Mouse (Mus musculus) layer of hippocampus, adult 9-11 months (tissue): ENCODE measurements at regions not wholly inside any gene's neighbourhood (a gene's known extent, or its start where the extent isn't known, plus 50 kb on each side); places are given as distances from the start of the nearest gene placed in this dataset.

ENCODE experiments used
- DNase-seq: peaks from one replicate; pipeline ENCODE4 v3.0.0; 2022

- DNase-seq, result no peak
These were observed 52.7 kb upstream of the Atp2b1 start for GRCm38 (mm10) chr10:98861521-98861920.

GRCm38 (mm10) chr10:98862712-98863111, 51.5 kb upstream of the Atp2b1 start:
- no peak for DNase-seq

- DNase-seq, result no peak
These were observed 49.8 kb upstream of the Atp2b1 start for GRCm38 (mm10) chr10:98864384-98864783.
